Mouse (Mus musculus): ENCODE results near the gene Gm3402.

DNA sequence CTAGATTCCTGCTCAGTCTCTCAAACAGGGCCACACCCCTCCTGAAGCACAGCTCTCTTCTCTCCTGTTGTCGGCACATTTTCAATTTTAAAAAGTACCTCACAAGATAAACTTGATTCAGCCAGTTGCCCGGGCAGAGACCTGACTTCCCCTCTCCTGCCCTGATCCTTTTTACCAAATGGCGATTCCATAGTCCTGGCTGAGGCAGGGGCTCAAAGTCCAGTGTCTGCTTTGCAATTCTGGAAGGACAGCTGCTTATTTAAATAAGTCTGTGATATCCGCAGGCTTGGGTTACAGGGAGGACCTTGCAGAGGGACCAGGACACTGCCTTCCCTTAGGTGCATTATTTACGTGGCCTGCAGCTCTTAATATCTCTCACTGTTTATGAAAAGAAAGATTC is 42.6 kb upstream of the Gm3402 start:
- TF ChIP-seq PAX5 (IDR thresholded peaks at IDR 0.05; ENCODE audit: low read length) (no peak), MAX (IDR thresholded peaks at IDR 0.05; ENCODE audit: low read length) (no peak), POLR2A (IDR thresholded peaks at IDR 0.05; ENCODE audit: low read depth, low read length) (no peak), MEF2A (IDR thresholded peaks at IDR 0.05; ENCODE audit: borderline replicate concordance, low read depth, low read length) (no peak), CTCF (conservative IDR thresholded peaks at IDR 0.05 in 1 of 2, IDR thresholded peaks at IDR 0.05 in 1 of 2; ENCODE audit: low read depth in 2 of 2, low read length in 2 of 2) (no peak), JUND (conservative IDR thresholded peaks at IDR 0.05; ENCODE audit: low read depth, low read length) (no peak), ELF1 (IDR thresholded peaks at IDR 0.05; ENCODE audit: low read depth, low read length) (no peak), MXI1 (IDR thresholded peaks at IDR 0.05; ENCODE audit: low read depth, low read length) (no peak), EP300 (IDR thresholded peaks at IDR 0.05; ENCODE audit: low read length) (no peak), USF2 (conservative IDR thresholded peaks at IDR 0.05; ENCODE audit: low read depth, low read length) (no peak), TBP (conservative IDR thresholded peaks at IDR 0.05; ENCODE audit: low read depth, low read length) (no peak)
